Mouse (Mus musculus) common myeloid progenitor, adult 5-6 weeks (primary cell): ENCODE data around the gene Tifa. TPM values are rescaled to one million over a fixed set of nuclear protein-coding genes. Genes with fewer than 3 reads are reported as not detected.

Experiments
- ATAC-seq: replicated peaks from 2 replicates; pipeline ENCODE4 v1.8.0; 2016; ENCODE audit warnings: low read depth, mild to moderate bottlenecking, moderate TSS enrichment, inconsistent platforms; ENCODE audit not compliant: poor library complexity, severe bottlenecking
- total RNA-seq: library from RNA; stranded (forward); fragments of 200-1000, 187-1606 nt; gene quantifications from 2 replicates; pipeline ENCODE4 v1.2.3, GENCODE M21; 2017

The Tifa gene
- total RNA-seq, 1 experiment from 2014 or later: 34.5 TPM

- ATAC-seq: peak; percentile 93
These were observed 64.0 kb downstream of the Tifa start for GRCm38 (mm10) chr3:127853431-127854206.

GRCm38 (mm10) chr3:127861340-127861739 is 71.7 kb downstream of the Tifa start:
- ATAC-seq: no peak

GRCm38 (mm10) chr3:127862479-127862878 is 72.9 kb downstream of the Tifa start:
- peak; percentile 87 for ATAC-seq

- no peak for ATAC-seq
These were observed 74.0 kb downstream of the Tifa start for GRCm38 (mm10) chr3:127863571-127863970.

GRCm38 (mm10) chr3:127864242-127864641 is 74.6 kb downstream of the Tifa start:
- ATAC-seq: no peak

GRCm38 (mm10) chr3:127868046-127868758 is 78.6 kb downstream of the Tifa start:
- no peak for ATAC-seq

- no peak for ATAC-seq
These were observed 79.3 kb downstream of the Tifa start for GRCm38 (mm10) chr3:127868880-127869279.

- no peak for ATAC-seq
These were observed 82.0 kb downstream of the Tifa start for GRCm38 (mm10) chr3:127871575-127871974.

- ATAC-seq: no peak
These were observed 84.8 kb downstream of the Tifa start for GRCm38 (mm10) chr3:127874254-127874883.

- ATAC-seq: no peak
These were observed 85.5 kb downstream of the Tifa start for GRCm38 (mm10) chr3:127875059-127875458.

- ATAC-seq: no peak
These were observed 85.9 kb downstream of the Tifa start for GRCm38 (mm10) chr3:127875509-127875908.

GRCm38 (mm10) chr3:127879968-127880367 is 90.4 kb downstream of the Tifa start:
- no peak for ATAC-seq

GRCm38 (mm10) chr3:127881684-127882083 is 92.1 kb downstream of the Tifa start:
- no peak for ATAC-seq

Other genes starting within 250 kb of the Tifa start
- gene Larp7, start 236.5 kb upstream of the Tifa start, total RNA-seq: 152 and 158 TPM in 2 replicates
- 30.9 and 31.4 TPM in 2 replicates for gene Zgrf1, start 236.3 kb upstream of the Tifa start, total RNA-seq
- not detected in 2 replicates for gene Neurog2, start 156.7 kb upstream of the Tifa start, total RNA-seq
- 8.1 and 10.4 TPM in 2 replicates for gene Alpk1, start 9.3 kb upstream of the Tifa start, total RNA-seq
- gene Ap1ar, start 47.7 kb downstream of the Tifa start, total RNA-seq: 70.9 and 81.0 TPM in 2 replicates
- gene Fam241a, start 106.5 kb downstream of the Tifa start, total RNA-seq: 20.1 and 22.3 TPM in 2 replicates